Mouse (Mus musculus) lung, embryonic 14.5 days (tissue): ENCODE results near the gene Dnajb3. TPM values are rescaled to one million over a fixed set of nuclear protein-coding genes. Genes with fewer than 3 reads are reported as not detected.

Source experiments
- ATAC-seq: fragments of 200-750 bp; cut with Nextera tagmentation; 2 replicates; pipeline ENCODE4 v1.8.0; 2017; ENCODE audit warnings: mild to moderate bottlenecking, moderate TSS enrichment, moderate library complexity; ENCODE audit not compliant: insufficient read depth
- DNase-seq: peaks from one replicate; pipeline ENCODE4 v3.0.0-alpha.2; 2015
- H3K27ac ChIP-seq: fragments of 300-500 bp; sonication (generic); 2 replicates; pipeline ENCODE4 v1.5.1; 2014; ENCODE audit warnings: low read depth, mild to moderate bottlenecking, moderate library complexity
- H3K27me3 ChIP-seq: fragments of 300-500 bp; sonication (generic); 2 replicates; pipeline ENCODE4 v1.6.1; 2014; ENCODE audit warnings: low read length, control low read depth; ENCODE audit not compliant: insufficient read depth
- H3K36me3 ChIP-seq: fragments of 300-500 bp; sonication (generic); 2 replicates; pipeline ENCODE4 v1.6.1; 2014; ENCODE audit warnings: control low read depth; ENCODE audit not compliant: insufficient read depth
- H3K4me1 ChIP-seq: fragments of 300-500 bp; sonication (generic); 2 replicates; pipeline ENCODE4 v1.6.1; 2014; ENCODE audit warnings: antibody characterized with exemption, control low read depth; ENCODE audit not compliant: insufficient read depth
- H3K4me2 ChIP-seq: fragments of 300-500 bp; sonication (generic); 2 replicates; pipeline ENCODE4 v1.6.1; 2014; ENCODE audit warnings: mild to moderate bottlenecking
- H3K4me3 ChIP-seq: fragments of 300-500 bp; sonication (generic); 2 replicates; pipeline ENCODE4 v1.5.1; 2014; ENCODE audit warnings: low read depth, low read length
- H3K9ac ChIP-seq: fragments of 300-500 bp; sonication (generic); 2 replicates; pipeline ENCODE4 v1.6.1; 2014
- H3K9me3 ChIP-seq: fragments of 300-500 bp; sonication (generic); 2 replicates; pipeline ENCODE4 v1.6.1; 2016; ENCODE audit warnings: low read depth, low read length, control low read depth
- CTCF ChIP-seq: IDR thresholded peaks from 2 replicates; pipeline ENCODE4 v1.5.1; 2016; ENCODE audit warnings: antibody characterized with exemption, low read depth
- WGBS: fragments of 180-500 bp; shearing (Covaris S2); extraction: QIAGEN DNeasy Blood & Tissue Kit; methylation state at CpG from one replicate; pipeline ENCODE4 v1.1.7; 2014; 5-methylcytosine and 5-hydroxymethylcytosine counted together
- polyA plus RNA-seq: library from polyadenylated mRNA; unstranded; fragments of >200 nt; fragmentation: Nextera tagmentation; extraction: Ambion mirVana; gene quantifications from 2 replicates; pipeline ENCODE4 v1.2.1, GENCODE M21; 2014

Dnajb3 gene
- polyA plus RNA-seq, 1 experiment from 2014 or later, result 8.2 TPM

GRCm38 (mm10) chr1:88220336-88220735 lies 14.8 kb upstream of the Dnajb3 start:
- TF ChIP-seq CTCF, result no peak
- Histone ChIP-seq H3K9me3 (peaks cover 26% of the 10 kb centered on the region), H3K9ac (no peak overlapping the region), H3K27ac (no peak overlapping the region), H3K4me1 (no peaks in the 10 kb centered on the region), H3K36me3 (no peaks in the 10 kb centered on the region), H3K4me3 (no peak overlapping the region), H3K27me3 (no peaks in the 10 kb centered on the region), H3K4me2 (no peak overlapping the region)
- no peak for DNase-seq
- no peak for ATAC-seq

GRCm38 (mm10) chr1:88219054-88219453 lies 13.5 kb upstream of the Dnajb3 start:
- WGBS, result 18% methylated on average over 1 of the region's 1 CpGs
- H3K4me1 ChIP-seq, result no peaks in the 10 kb centered on the region
- no peaks in the 10 kb centered on the region for H3K36me3 ChIP-seq
- ATAC-seq (no peak), DNase-seq (peak; percentile 8)
- no peaks in the 10 kb centered on the region for H3K27me3 ChIP-seq
- no peak for TF ChIP-seq CTCF
- no peak overlapping the region for H3K9ac ChIP-seq
- H3K4me2 ChIP-seq, result no peak overlapping the region
- H3K27ac ChIP-seq, result no peak overlapping the region
- H3K4me3 ChIP-seq, result no peak overlapping the region
- H3K9me3 ChIP-seq, result peaks cover 38% of the 10 kb centered on the region

- H3K27me3 ChIP-seq, result no peaks in the 10 kb centered on the region
- no peak overlapping the region for H3K27ac ChIP-seq
- no peak for TF ChIP-seq CTCF
- H3K9ac ChIP-seq, result no peak overlapping the region
- no peak overlapping the region for H3K4me3 ChIP-seq
- H3K4me2 ChIP-seq, result no peak overlapping the region
- no peak for DNase-seq
- H3K4me1 ChIP-seq, result no peaks in the 10 kb centered on the region
- H3K36me3 ChIP-seq, result no peaks in the 10 kb centered on the region
- ATAC-seq, result no peak
- 49% methylated on average over 4 of the region's 4 CpGs for WGBS
- peaks cover 43% of the 10 kb centered on the region for H3K9me3 ChIP-seq
Observed at GRCm38 (mm10) chr1:88218591-88218990, 13.0 kb upstream of the Dnajb3 start.

GRCm38 (mm10) chr1:88218051-88218450 lies 12.5 kb upstream of the Dnajb3 start:
- WGBS, result 71% methylated on average over 9 of the region's 9 CpGs
- no peaks in the 10 kb centered on the region for H3K4me1 ChIP-seq
- peak; percentile 11 for DNase-seq
- no peaks in the 10 kb centered on the region for H3K27me3 ChIP-seq
- no peaks in the 10 kb centered on the region for H3K36me3 ChIP-seq
- no peak overlapping the region for H3K4me2 ChIP-seq
- ATAC-seq, result no peak
- H3K9me3 ChIP-seq, result peaks cover 48% of the 10 kb centered on the region
- H3K9ac ChIP-seq, result no peak overlapping the region
- TF ChIP-seq CTCF, result no peak
- H3K27ac ChIP-seq, result no peak overlapping the region
- H3K4me3 ChIP-seq, result no peak overlapping the region

GRCm38 (mm10) chr1:88217576-88217975 lies 12.0 kb upstream of the Dnajb3 start:
- Histone ChIP-seq H3K27me3 (no peaks in the 10 kb centered on the region), H3K4me1 (no peaks in the 10 kb centered on the region), H3K36me3 (no peaks in the 10 kb centered on the region), H3K9ac (no peak overlapping the region), H3K9me3 (peaks cover 53% of the 10 kb centered on the region), H3K4me3 (no peak overlapping the region), H3K4me2 (no peak overlapping the region), H3K27ac (no peak overlapping the region)
- ATAC-seq, result no peak
- no peak for DNase-seq
- no peak for TF ChIP-seq CTCF
- WGBS, result 40% methylated on average over 3 of the region's 3 CpGs

- ATAC-seq (no peak), DNase-seq (peak; percentile 13)
- Histone ChIP-seq H3K27ac (no peak overlapping the region), H3K27me3 (no peaks in the 10 kb centered on the region), H3K4me1 (no peaks in the 10 kb centered on the region), H3K9me3 (peaks cover 55% of the 10 kb centered on the region), H3K4me2 (no peak overlapping the region), H3K36me3 (no peaks in the 10 kb centered on the region), H3K4me3 (no peak overlapping the region), H3K9ac (no peak overlapping the region)
- peak; percentile 34; the same call in 1 of the 2 replicates for TF ChIP-seq CTCF
- 60% methylated on average over 2 of the region's 2 CpGs for WGBS
Observed at GRCm38 (mm10) chr1:88217144-88217543, 11.6 kb upstream of the Dnajb3 start.

- no peak overlapping the region for H3K4me2 ChIP-seq
- no peak overlapping the region for H3K4me3 ChIP-seq
- H3K9me3 ChIP-seq, result peaks cover 58% of the 10 kb centered on the region
- WGBS, result 61% methylated on average over 2 of the region's 2 CpGs
- TF ChIP-seq CTCF, result no peak
- no peak overlapping the region for H3K27ac ChIP-seq
- H3K4me1 ChIP-seq, result no peaks in the 10 kb centered on the region
- ATAC-seq (no peak), DNase-seq (no peak)
- no peaks in the 10 kb centered on the region for H3K36me3 ChIP-seq
- H3K9ac ChIP-seq, result no peak overlapping the region
- H3K27me3 ChIP-seq, result no peaks in the 10 kb centered on the region
Observed at GRCm38 (mm10) chr1:88216551-88216950, 11.0 kb upstream of the Dnajb3 start.
